Mouse (Mus musculus) lung, postnatal 0 days (tissue): ENCODE data around the gene Sf3a3.

ENCODE experiments used
- CTCF ChIP-seq: IDR thresholded peaks from 2 replicates; pipeline ENCODE4 v1.5.1; 2016; ENCODE audit warnings: antibody characterized with exemption, mild to moderate bottlenecking
- EP300 ChIP-seq: IDR thresholded peaks from 2 replicates; pipeline ENCODE4 v1.6.1; 2016; ENCODE audit warnings: antibody characterized with exemption, mild to moderate bottlenecking, control low read depth

DNA sequence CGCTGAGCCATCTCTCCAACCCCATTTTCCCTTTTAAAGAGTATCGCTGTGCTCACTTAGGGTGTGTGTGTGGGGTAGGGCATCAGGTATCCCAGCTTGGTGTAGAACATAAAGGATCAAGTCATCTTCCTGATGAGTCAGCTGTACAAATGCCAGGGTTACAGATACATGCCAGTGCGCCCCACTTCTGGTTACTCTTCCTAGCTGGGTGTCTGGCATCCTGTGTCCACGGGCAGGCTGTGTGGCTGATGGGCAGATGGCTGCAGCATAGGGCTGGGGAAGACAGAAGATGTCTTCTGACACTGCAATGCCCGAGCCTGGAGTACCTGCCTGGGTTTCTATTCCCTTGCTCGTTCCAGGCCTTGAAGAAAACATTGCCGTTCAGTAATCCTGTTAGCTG, 66.8 kb downstream of the Sf3a3 start:
- TF ChIP-seq CTCF (no peak), EP300 (no peak)
